Mouse (Mus musculus): ENCODE measurements around the gene Dnaic1.

The Dnaic1 gene

GRCm38 (mm10) chr4:41568682-41569410 lies 729 bp upstream of the Dnaic1 start:
- peak; percentile 15 for DNase-seq (ENCODE audit: extremely low read depth, low read depth)

DNA sequence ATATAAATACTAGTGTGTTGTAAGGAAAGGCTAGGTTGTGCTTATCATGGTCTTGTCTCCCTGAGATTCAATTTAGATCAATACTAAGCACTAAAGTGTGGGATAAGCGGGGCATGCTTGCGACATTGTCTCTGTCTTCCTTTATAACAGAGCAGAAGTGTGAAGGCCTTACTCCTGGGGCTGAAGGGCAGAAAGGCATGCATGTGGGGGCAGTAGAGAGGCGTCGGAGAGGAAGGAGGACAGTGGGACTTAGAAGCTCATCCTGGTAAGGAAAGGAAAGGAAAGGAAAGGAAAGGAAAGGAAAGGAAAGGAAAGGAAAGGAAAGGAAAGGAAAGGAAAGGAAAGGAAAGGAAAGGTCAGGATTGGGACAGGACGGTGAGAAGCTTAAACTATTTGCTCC lies 1.9 kb downstream of the Dnaic1 start:
- no peak for DNase-seq (ENCODE audit: extremely low read depth, low read depth)

DNA sequence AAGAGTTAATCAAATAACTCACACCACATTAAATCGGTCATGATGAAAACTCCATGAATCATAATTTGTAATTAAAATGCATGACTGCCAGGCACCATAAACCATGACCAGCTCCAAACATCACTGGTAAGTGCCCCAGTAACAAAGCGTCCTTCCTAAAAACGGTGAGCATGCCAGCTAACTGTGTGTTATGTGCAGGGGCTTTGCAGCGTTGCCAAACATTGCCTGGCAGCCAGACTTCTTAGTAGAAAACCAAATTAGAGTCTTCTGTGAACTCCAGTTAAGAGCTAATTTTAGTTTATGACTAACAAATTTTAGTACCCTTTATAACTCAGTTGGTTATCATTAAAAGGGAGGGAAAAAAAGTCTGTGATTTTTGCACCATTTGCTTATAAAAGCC lies 3.9 kb downstream of the Dnaic1 start:
- DNase-seq (ENCODE audit: extremely low read depth, low read depth) = no peak

GRCm38 (mm10) chr4:41575914-41576313 lies 6.3 kb downstream of the Dnaic1 start:
- DNase-seq (ENCODE audit: extremely low read depth, low read depth) = no peak

GRCm38 (mm10) chr4:41583353-41583752 lies 13.8 kb downstream of the Dnaic1 start:
- no peak for DNase-seq (ENCODE audit: extremely low read depth, low read depth)

- peak; percentile 77 for DNase-seq (ENCODE audit: extremely low read depth, low read depth)
Observed at GRCm38 (mm10) chr4:41602818-41603217, 33.2 kb downstream of the Dnaic1 start.

DNA sequence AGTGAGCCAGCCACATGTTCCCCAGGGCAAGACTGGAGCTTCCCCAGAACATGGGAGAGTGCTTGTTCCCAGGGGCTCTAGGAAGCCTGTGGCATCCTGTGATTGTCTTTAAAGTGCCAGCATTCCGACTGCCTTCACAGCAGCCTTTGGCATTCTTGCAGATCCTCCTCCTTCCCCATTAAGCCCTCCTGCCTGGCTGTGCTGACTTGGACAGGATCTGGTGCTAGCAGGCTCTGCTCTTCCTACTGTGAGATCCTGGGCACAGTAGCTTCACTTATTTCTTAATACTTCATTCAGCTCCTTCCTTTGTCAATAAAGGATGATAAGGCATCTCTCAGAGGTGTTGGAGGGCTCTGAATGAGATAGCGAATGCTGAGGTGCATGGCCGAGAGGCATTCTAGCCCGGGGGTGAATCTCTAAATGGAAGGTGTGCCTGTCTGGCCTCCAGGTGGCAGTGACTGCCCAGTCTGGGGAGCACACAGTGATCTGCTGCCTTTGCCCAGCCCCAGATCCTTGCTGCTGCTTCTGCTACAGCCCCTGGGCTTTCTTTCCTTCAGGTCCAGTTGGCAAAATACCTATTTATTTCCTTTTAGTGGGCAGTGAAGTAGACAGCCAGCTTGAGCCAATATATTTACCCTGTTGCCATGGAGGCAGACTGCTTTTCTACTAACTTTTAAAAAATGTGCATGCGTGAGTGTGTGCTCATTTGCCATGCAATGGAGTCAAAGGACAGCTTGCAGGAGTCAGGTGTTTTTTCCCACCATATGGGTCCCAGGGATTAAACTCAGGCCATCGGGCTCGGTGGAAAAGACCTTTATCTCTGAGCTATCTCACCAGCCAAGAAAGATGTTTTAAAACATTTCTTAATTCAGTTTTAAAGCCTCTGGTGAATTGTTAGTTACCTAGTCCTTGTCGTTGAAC lies 35.2 kb downstream of the Dnaic1 start:
- no peak for DNase-seq (ENCODE audit: extremely low read depth, low read depth)

- peak; percentile 65 for DNase-seq (ENCODE audit: extremely low read depth, low read depth)
Observed at GRCm38 (mm10) chr4:41606784-41607183, 37.2 kb downstream of the Dnaic1 start.

- DNase-seq (ENCODE audit: extremely low read depth, low read depth) = no peak
Observed at GRCm38 (mm10) chr4:41609681-41610593, 40.4 kb downstream of the Dnaic1 start.

- no peak for DNase-seq (ENCODE audit: extremely low read depth, low read depth)
Observed at GRCm38 (mm10) chr4:41610594-41610980, 41.0 kb downstream of the Dnaic1 start.

DNA sequence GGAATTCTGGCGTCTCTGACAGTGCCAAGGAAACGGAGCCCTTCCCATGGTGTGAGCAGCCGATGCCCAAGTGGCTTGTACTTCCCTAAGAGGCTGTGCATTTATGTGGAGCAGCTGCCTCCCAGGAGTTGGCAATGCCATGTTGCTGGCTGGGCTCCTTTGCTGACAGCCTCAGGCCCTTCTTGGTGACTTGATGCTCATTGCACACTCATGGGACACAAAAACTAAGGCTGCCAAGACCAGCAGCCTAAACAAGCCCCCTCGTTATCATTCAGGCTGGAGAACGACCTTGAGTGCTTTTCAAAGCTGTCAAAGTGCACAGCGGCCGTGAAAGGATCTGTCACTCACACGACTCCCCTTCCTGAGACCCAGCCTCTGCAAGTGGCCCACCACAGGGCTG lies 42.6 kb downstream of the Dnaic1 start:
- no peak for DNase-seq (ENCODE audit: extremely low read depth, low read depth)

- peak; percentile 18 for DNase-seq (ENCODE audit: extremely low read depth, low read depth)
Observed at GRCm38 (mm10) chr4:41614156-41614555, 44.6 kb downstream of the Dnaic1 start.

- no peak for DNase-seq (ENCODE audit: extremely low read depth, low read depth)
Observed at GRCm38 (mm10) chr4:41615661-41616599, 46.4 kb downstream of the Dnaic1 start.

DNA sequence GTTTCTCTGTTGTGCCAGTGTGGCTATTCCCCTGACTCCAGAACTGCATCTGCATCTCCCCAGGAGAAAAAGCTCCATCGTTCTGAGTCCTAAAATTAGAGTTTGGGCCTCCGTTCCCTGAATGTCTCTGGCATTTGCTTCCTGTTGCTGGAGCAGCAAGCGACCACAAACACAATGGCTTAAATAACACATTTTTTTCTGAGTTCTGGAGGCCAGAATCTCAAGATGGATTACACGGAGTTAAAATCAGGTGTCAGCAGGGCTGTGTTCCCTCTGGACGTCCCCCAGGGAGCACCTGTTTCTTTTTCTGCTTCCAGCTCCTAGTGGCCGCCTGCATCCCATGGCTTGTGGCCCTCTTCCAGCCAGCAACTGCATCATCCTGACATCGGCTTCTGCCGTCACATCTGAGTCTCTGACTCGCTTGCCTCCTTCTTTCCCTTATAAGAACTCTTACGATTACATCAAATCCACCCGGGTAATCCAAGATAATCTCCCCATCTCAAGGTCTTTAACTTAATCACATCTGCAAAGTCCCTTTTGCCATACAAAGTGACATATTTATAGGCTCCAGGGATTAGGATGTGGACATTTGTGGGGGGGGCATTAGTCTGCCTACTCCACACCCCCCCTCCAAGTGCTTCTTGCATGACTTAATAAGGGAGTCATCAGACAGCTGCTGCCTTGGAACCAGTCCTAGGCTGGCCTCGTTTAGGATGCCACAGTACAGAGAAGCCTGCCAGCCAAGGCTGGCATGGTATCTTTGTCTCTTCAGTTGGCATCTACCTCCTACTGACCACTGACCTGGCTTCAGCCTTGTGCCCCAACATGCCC lies 49.6 kb downstream of the Dnaic1 start:
- no peak for DNase-seq (ENCODE audit: extremely low read depth, low read depth)

DNA sequence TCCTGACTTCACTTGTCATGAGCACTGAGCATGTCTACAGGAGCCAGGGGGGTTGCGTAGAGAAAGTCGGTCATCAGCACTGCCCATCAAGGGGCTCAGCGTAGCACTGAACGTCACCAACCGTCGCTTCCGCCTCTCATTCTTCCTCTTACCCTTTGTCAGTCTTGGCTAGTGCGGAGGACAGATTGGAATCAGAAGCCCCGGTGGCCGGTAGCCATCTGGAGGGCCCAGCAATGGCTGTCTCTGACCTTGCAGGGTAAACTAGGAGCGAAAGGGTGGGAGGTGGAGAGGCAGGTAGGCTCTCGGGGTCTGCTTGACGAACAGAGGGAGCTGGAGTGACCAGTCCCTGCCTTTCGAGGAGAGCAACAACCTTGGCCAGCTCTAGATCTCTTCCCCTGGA lies 52.5 kb downstream of the Dnaic1 start:
- no peak for DNase-seq (ENCODE audit: extremely low read depth, low read depth)

DNA sequence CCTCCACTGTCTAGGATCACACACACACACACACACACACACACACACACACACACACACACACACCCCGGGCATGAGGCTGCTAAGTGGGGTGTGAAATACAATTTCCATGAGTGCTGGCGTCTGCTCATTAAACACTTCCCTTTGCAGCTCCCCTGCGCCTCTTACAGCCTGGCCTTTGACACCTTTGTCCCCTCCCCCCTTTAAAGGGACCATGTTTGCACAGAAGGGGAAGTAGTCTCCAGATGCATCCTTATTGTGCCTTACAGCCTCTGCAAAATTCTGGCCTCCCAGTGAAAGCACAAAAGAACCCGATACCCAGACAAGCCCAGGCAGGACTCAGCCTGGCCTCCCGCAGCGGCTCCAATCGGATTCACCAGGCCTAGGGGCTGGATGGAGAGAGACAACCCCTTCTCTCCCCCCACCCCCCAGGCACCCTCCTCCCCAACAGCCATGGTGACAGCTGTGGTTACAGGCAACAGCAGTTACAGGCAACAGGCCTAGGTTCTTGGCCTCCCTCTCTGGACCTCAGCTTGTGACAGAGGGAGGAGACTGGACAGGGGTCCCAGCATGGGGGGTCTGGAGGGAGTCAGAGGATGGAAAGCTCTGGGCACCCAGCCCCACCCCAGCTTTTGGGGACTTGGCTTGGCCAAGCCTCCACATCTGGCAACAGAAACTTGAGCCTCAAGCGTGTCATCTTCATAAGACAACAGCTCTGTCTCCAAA lies 58.8 kb downstream of the Dnaic1 start:
- DNase-seq (ENCODE audit: extremely low read depth, low read depth) = peak; percentile 63

- DNase-seq (ENCODE audit: extremely low read depth, low read depth) = no peak
Observed at GRCm38 (mm10) chr4:41630196-41630595, 60.6 kb downstream of the Dnaic1 start.

DNA sequence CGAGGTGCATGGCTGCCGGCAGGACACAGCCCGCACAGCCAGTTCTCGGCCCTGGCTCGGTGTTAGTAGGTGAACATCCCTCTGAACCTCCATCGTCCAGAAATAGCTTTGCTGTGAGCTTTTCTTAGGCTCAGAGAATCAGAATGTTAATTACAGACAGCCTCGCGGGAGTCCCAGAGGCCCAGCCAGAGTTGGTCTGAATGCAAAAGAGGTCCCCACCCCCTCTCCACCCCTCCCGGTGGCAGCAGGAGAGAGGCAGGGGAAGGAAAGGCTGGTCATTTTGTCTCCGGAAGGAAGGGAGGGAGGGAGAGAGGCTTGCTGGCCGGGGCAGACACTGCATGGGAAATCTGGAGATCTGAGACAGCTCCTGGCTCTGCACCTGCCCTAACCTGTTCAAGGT lies 61.8 kb downstream of the Dnaic1 start:
- no peak for DNase-seq (ENCODE audit: extremely low read depth, low read depth)

DNA sequence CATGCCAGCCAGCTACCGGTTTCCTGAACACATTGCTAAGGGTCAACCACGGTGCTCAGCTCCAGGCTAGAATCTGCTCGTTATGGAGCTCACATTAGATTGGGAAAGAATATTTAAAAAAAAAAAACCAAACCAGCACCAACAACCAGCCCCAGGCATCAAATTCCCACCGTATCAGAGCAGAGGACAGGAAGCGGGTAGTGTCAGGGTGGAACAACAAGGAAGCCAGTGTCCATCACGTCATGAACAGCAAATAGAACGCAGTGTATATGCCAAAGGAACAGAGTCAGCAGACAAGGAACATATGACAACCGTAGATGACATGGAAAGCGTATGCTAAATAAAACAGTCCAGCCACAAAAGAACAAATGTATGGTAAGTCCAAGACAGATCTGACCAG lies 63.4 kb downstream of the Dnaic1 start:
- no peak for DNase-seq (ENCODE audit: extremely low read depth, low read depth)

Data from MEL-GATA-1-ER (cell line).